Mouse (Mus musculus) liver, embryonic 11.5 days (tissue): ENCODE data around the gene Bglap. TPM values are rescaled to one million over a fixed set of nuclear protein-coding genes. Genes with fewer than 3 reads are reported as not detected.
A peak's percentile ranks its signal among the peaks of the same experiment; 100 is the strongest.

Experiments
- ATAC-seq: fragments of 200-750 bp; cut with Nextera tagmentation; replicated peaks from 2 replicates; pipeline ENCODE4 v1.8.0; 2017; ENCODE audit warnings: moderate number of reproducible peaks, mild to moderate bottlenecking, moderate TSS enrichment, moderate library complexity; ENCODE audit not compliant: low FRiP score
- DNase-seq: peaks from one replicate; pipeline ENCODE4 v3.0.0-alpha.2; 2017; ENCODE audit warnings: low spot score
- H3K27ac ChIP-seq: fragments of 300-500 bp; sonication (generic); 2 replicates; pipeline ENCODE4 v1.5.1; 2014; ENCODE audit warnings: mild to moderate bottlenecking, low read depth, low read length, control low read depth
- H3K27me3 ChIP-seq: fragments of 300-500 bp; sonication (generic); replicated peaks from 2 replicates; pipeline ENCODE4 v1.6.1; 2014; ENCODE audit warnings: low read length, mixed read lengths; ENCODE audit not compliant: control insufficient read depth, insufficient read depth
- H3K36me3 ChIP-seq: fragments of 300-500 bp; sonication (generic); 2 replicates; pipeline ENCODE4 v1.6.1; 2014; ENCODE audit warnings: mild to moderate bottlenecking, low read length, moderate library complexity, mixed read lengths; ENCODE audit not compliant: control insufficient read depth, insufficient read depth
- H3K4me1 ChIP-seq: fragments of 300-500 bp; sonication (generic); replicated peaks from 2 replicates; pipeline ENCODE4 v1.6.1; 2014; ENCODE audit warnings: low read length, mixed read lengths; ENCODE audit not compliant: control insufficient read depth, insufficient read depth
- H3K4me2 ChIP-seq: fragments of 300-500 bp; sonication (generic); 2 replicates; pipeline ENCODE4 v1.6.1; 2014; ENCODE audit warnings: mild to moderate bottlenecking, control low read depth, moderate library complexity
- H3K4me3 ChIP-seq: fragments of 300-500 bp; sonication (generic); 2 replicates; pipeline ENCODE4 v1.5.1; 2014; ENCODE audit warnings: low read depth, low read length, control low read depth
- H3K9ac ChIP-seq: fragments of 300-500 bp; sonication (generic); 2 replicates; pipeline ENCODE4 v1.6.1; 2014; ENCODE audit warnings: low read depth, low read length, control low read depth
- H3K9me3 ChIP-seq: fragments of 300-500 bp; sonication (generic); 2 replicates; pipeline ENCODE4 v1.6.1; 2016; ENCODE audit warnings: low read length, inconsistent platforms, mixed read lengths; ENCODE audit not compliant: control insufficient read depth
- WGBS: fragments of 180-500 bp; shearing (Covaris S2); extraction: QIAGEN DNeasy Blood & Tissue Kit; methylation state at CpG from one replicate; pipeline ENCODE4 v1.1.7; 2014; 5-methylcytosine and 5-hydroxymethylcytosine counted together
- polyA plus RNA-seq: library from polyadenylated mRNA; unstranded; fragments of >200 nt; fragmentation: Nextera tagmentation; extraction: Ambion mirVana; gene quantifications from 2 replicates; pipeline ENCODE4 v1.2.1, GENCODE M21; 2014

Bglap gene
- polyA plus RNA-seq, 1 experiment from 2014 or later, result not detected

- Histone ChIP-seq H3K27ac (peak within 1 kb of the TSS; percentile 78), H3K27me3 (peaks cover 21% of the 10 kb centered on the region), H3K9me3 (no peaks in the 10 kb centered on the region), H3K4me3 (peak within 1 kb of the TSS; percentile 35), H3K4me1 (peaks cover 36% of the 10 kb centered on the region), H3K9ac (peak within 1 kb of the TSS; percentile 56), H3K36me3 (peaks cover 25% of the 10 kb centered on the region), H3K4me2 (peak within 1 kb of the TSS; percentile 60)
- peak; percentile 62 for DNase-seq
- 5% methylated on average over 16 of the region's 16 CpGs for WGBS
- peak; percentile 55; the same call in 1 of the 2 replicates for ATAC-seq
Observed at GRCm38 (mm10) chr3:88364337-88364736, 19.9 kb downstream of the Bglap start, which contains the start of gene Paqr6. TSS of gene Paqr6 (plus strand) at chr3:88364584.

- H3K27me3 ChIP-seq, result peaks cover 21% of the 10 kb centered on the region
- ATAC-seq (peak; percentile 90), DNase-seq (no peak)
- peaks cover 36% of the 10 kb centered on the region for H3K4me1 ChIP-seq
- 45% methylated on average over 4 of the region's 4 CpGs for WGBS
- H3K4me2 ChIP-seq, result peak overlapping the region; percentile 60
- H3K36me3 ChIP-seq, result peaks cover 32% of the 10 kb centered on the region
- H3K27ac ChIP-seq, result peak overlapping the region; percentile 78
- H3K4me3 ChIP-seq, result peak overlapping the region; percentile 25; the same call in 1 of the 2 replicates
- no peaks in the 10 kb centered on the region for H3K9me3 ChIP-seq
- peak overlapping the region; percentile 40 for H3K9ac ChIP-seq
Observed at GRCm38 (mm10) chr3:88363700-88364099, 20.6 kb downstream of the Bglap start.

- WGBS, result 82% methylated on average over 2 of the region's 2 CpGs
- peak overlapping the region; percentile 76; the same call in 1 of the 2 replicates for H3K27ac ChIP-seq
- DNase-seq (no peak), ATAC-seq (no peak)
- no peak overlapping the region for H3K9ac ChIP-seq
- peaks cover 48% of the 10 kb centered on the region for H3K36me3 ChIP-seq
- H3K4me1 ChIP-seq, result peaks cover 36% of the 10 kb centered on the region
- no peak overlapping the region for H3K4me3 ChIP-seq
- H3K27me3 ChIP-seq, result peaks cover 21% of the 10 kb centered on the region
- no peak overlapping the region for H3K4me2 ChIP-seq
- H3K9me3 ChIP-seq, result no peaks in the 10 kb centered on the region
Observed at GRCm38 (mm10) chr3:88361612-88362313, 22.5 kb downstream of the Bglap start.

- ATAC-seq (no peak), DNase-seq (no peak)
- WGBS, result 72% methylated on average over 6 of the region's 6 CpGs
- H3K9me3 ChIP-seq, result no peaks in the 10 kb centered on the region
- peaks cover 17% of the 10 kb centered on the region for H3K27me3 ChIP-seq
- H3K36me3 ChIP-seq, result peaks cover 54% of the 10 kb centered on the region
- no peak overlapping the region for H3K9ac ChIP-seq
- H3K4me1 ChIP-seq, result peaks cover 36% of the 10 kb centered on the region
- no peak overlapping the region for H3K4me3 ChIP-seq
- H3K27ac ChIP-seq, result no peak overlapping the region
- no peak overlapping the region for H3K4me2 ChIP-seq
Observed at GRCm38 (mm10) chr3:88361096-88361495, 23.2 kb downstream of the Bglap start.

- no peak for DNase-seq
- Histone ChIP-seq H3K9me3 (no peaks in the 10 kb centered on the region), H3K9ac (no peak overlapping the region), H3K4me3 (no peak overlapping the region), H3K4me1 (peaks cover 36% of the 10 kb centered on the region), H3K36me3 (peaks cover 65% of the 10 kb centered on the region), H3K4me2 (no peak overlapping the region), H3K27me3 (peaks cover 5% of the 10 kb centered on the region), H3K27ac (no peak overlapping the region)
- 78% methylated on average over 3 of the region's 3 CpGs for WGBS
- ATAC-seq, result no peak
Observed at GRCm38 (mm10) chr3:88359989-88360388, 24.3 kb downstream of the Bglap start.

- 85% methylated on average over 5 of the region's 5 CpGs for WGBS
- peaks cover 33% of the 10 kb centered on the region for H3K4me1 ChIP-seq
Observed at GRCm38 (mm10) chr3:88359584-88359983, 24.7 kb downstream of the Bglap start.

GRCm38 (mm10) chr3:88354396-88355165 lies 29.7 kb downstream of the Bglap start:
- Histone ChIP-seq H3K4me2 (no peak overlapping the region), H3K9ac (no peak overlapping the region), H3K9me3 (no peaks in the 10 kb centered on the region), H3K4me3 (no peak overlapping the region), H3K27ac (no peak overlapping the region), H3K27me3 (no peaks in the 10 kb centered on the region), H3K36me3 (peaks cover 91% of the 10 kb centered on the region), H3K4me1 (no peaks in the 10 kb centered on the region)
- no peak for ATAC-seq
- no peak for DNase-seq
- 95% methylated on average over 8 of the region's 8 CpGs for WGBS

More at GRCm38 (mm10) chr3:88359584-88359983, 24.7 kb downstream of the Bglap start:
- DNase-seq, result no peak
- Histone ChIP-seq H3K9me3 (no peaks in the 10 kb centered on the region), H3K9ac (no peak overlapping the region), H3K27me3 (peaks cover 1% of the 10 kb centered on the region; the same call in 1 of the 2 replicates), H3K27ac (no peak overlapping the region), H3K4me3 (no peak overlapping the region), H3K36me3 (peaks cover 69% of the 10 kb centered on the region), H3K4me2 (no peak overlapping the region)
- ATAC-seq, result no peak

- no peaks in the 10 kb centered on the region for H3K4me1 ChIP-seq
- H3K36me3 ChIP-seq, result peaks cover 86% of the 10 kb centered on the region
- no peak overlapping the region for H3K27ac ChIP-seq
- H3K4me3 ChIP-seq, result no peak overlapping the region
- H3K9me3 ChIP-seq, result no peaks in the 10 kb centered on the region
- H3K9ac ChIP-seq, result no peak overlapping the region
- no peak for ATAC-seq
- 95% methylated on average over 9 of the region's 9 CpGs for WGBS
- no peak overlapping the region for H3K4me2 ChIP-seq
- DNase-seq, result no peak
- H3K27me3 ChIP-seq, result no peaks in the 10 kb centered on the region
Observed at GRCm38 (mm10) chr3:88352907-88353306, 31.4 kb downstream of the Bglap start.
